Mouse (Mus musculus) midbrain, postnatal 0 days (tissue): ENCODE results near the gene Ulk3. TPM values are rescaled to one million over a fixed set of nuclear protein-coding genes. Genes with fewer than 3 reads are reported as not detected.

Source experiments
- ATAC-seq: fragments of 200-750 bp; cut with Nextera tagmentation; 2 replicates; pipeline ENCODE4 v1.8.0; 2017; ENCODE audit warnings: moderate number of reproducible peaks, mild to moderate bottlenecking, moderate TSS enrichment, moderate library complexity; ENCODE audit not compliant: low FRiP score
- DNase-seq: peaks from one replicate; pipeline ENCODE4 v3.0.0-alpha.2; 2015; ENCODE audit warnings: low spot score
- H3K27ac ChIP-seq: fragments of 300-500 bp; sonication (generic); 2 replicates; pipeline ENCODE4 v1.5.1; 2014; ENCODE audit warnings: low read depth, mild to moderate bottlenecking, low read length, mixed read lengths
- H3K27me3 ChIP-seq: fragments of 300-500 bp; sonication (generic); 2 replicates; pipeline ENCODE4 v1.6.1; 2014; ENCODE audit warnings: low read length, control low read depth, mixed read lengths; ENCODE audit not compliant: insufficient read depth
- H3K36me3 ChIP-seq: fragments of 300-500 bp; sonication (generic); 2 replicates; pipeline ENCODE4 v1.6.1; 2014; ENCODE audit warnings: low read length, control low read depth, mixed read lengths; ENCODE audit not compliant: insufficient read depth
- H3K4me1 ChIP-seq: fragments of 300-500 bp; sonication (generic); 2 replicates; pipeline ENCODE4 v1.6.1; 2014; ENCODE audit warnings: mild to moderate bottlenecking, control low read depth, antibody characterized with exemption, low read length, mixed read lengths; ENCODE audit not compliant: insufficient read depth
- H3K4me2 ChIP-seq: fragments of 300-500 bp; sonication (generic); 2 replicates; pipeline ENCODE4 v1.6.1; 2014; ENCODE audit warnings: low read depth, mild to moderate bottlenecking, low read length, mixed read lengths; ENCODE audit not compliant: poor library complexity, severe bottlenecking
- H3K4me3 ChIP-seq: fragments of 300-500 bp; sonication (generic); 2 replicates; pipeline ENCODE4 v1.5.1; 2014; ENCODE audit warnings: low read depth, mild to moderate bottlenecking, low read length, moderate library complexity
- H3K9ac ChIP-seq: fragments of 300-500 bp; sonication (generic); replicated peaks from 2 replicates; pipeline ENCODE4 v1.6.1; 2014; ENCODE audit warnings: mild to moderate bottlenecking, low read length, moderate library complexity, mixed read lengths; ENCODE audit not compliant: poor library complexity, severe bottlenecking
- H3K9me3 ChIP-seq: fragments of 300-500 bp; sonication (generic); 2 replicates; pipeline ENCODE4 v1.6.1; 2016; ENCODE audit warnings: low read length, control low read depth
- CTCF ChIP-seq: IDR thresholded peaks from 2 replicates; pipeline ENCODE4 v1.5.1; 2016; ENCODE audit warnings: antibody characterized with exemption, mild to moderate bottlenecking
- WGBS: fragments of 180-500 bp; shearing (Covaris S2); extraction: QIAGEN DNeasy Blood & Tissue Kit; methylation state at CpG from one replicate; pipeline ENCODE4 v1.1.7; 2014; 5-methylcytosine and 5-hydroxymethylcytosine counted together
- polyA plus RNA-seq: library from polyadenylated mRNA; unstranded; fragments of >200 nt; fragmentation: Nextera tagmentation; extraction: Ambion mirVana; gene quantifications from 2 replicates; pipeline ENCODE4 v1.2.1, GENCODE M21; 2015
- total RNA-seq: library from RNA; depleted of rRNA; stranded (reverse); fragments of >200 nt; gene quantifications from 2 replicates; pipeline ENCODE4 v1.2.3, GENCODE M21; 2014; rRNA removed

The Ulk3 gene
- total RNA-seq (18.9 and 23.3 TPM in 2 replicates), polyA plus RNA-seq (17.4 and 19.9 TPM in 2 replicates)

DNA sequence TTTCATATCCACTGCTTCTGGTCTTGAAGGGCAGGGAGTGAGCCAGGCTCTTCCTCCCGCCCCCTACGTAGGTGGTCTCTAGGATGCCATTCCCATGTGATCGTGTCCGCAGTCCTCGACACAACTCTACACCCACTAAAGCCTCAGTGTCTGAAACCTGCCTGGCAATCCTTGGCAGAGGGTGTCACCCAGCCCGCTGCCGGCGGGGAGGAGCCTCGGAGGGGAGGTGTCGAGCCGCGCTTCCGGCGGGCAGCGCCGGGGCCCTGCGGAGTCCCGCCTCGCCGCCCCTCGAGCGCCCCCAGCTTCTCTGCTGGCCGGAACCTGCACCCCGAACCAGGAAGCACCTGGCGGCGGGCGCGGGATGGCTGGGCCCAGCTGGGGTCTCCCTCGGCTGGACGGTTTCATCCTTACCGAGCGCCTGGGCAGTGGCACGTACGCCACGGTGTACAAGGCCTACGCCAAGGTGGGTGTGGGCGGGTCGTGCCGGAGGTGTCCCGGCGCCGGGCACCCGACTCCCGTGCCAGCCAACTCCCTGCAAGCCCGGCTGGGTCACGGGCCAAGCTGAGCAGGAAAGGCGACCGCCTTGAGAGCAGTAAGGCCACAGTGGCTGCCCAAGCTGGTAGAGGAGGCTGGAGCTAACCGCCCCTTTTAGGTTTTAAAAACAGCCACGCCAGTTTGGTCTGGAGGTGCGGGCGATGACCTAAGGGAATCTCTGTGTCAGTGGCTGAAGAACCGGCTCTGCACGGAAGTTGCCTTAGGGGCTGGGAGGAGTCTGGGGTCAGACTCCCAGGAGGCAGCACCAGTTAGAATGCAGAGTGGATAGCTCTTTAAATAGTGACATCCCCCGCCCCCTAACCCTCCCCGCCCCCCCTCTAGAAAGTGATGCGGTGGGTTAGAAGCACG, at the start of gene Ulk3:
Ulk3 (plus strand) TSS at position 229 of the 903 bp plus-strand sequence.
- WGBS = under 1% methylated on average over 58 of the region's 58 CpGs
- peak; percentile 48 for TF ChIP-seq CTCF
- Histone ChIP-seq H3K9me3 (no peaks in the 10 kb centered on the region), H3K9ac (peak within 1 kb of the TSS; percentile 69), H3K27ac (peak within 1 kb of the TSS; percentile 4), H3K4me1 (no peaks in the 10 kb centered on the region), H3K4me3 (peak within 1 kb of the TSS; percentile 45), H3K36me3 (peaks cover 30% of the 10 kb centered on the region), H3K4me2 (peak within 1 kb of the TSS; percentile 59), H3K27me3 (no peaks in the 10 kb centered on the region)
- DNase-seq = peak; percentile 71
- peak; percentile 77 for ATAC-seq

DNA sequence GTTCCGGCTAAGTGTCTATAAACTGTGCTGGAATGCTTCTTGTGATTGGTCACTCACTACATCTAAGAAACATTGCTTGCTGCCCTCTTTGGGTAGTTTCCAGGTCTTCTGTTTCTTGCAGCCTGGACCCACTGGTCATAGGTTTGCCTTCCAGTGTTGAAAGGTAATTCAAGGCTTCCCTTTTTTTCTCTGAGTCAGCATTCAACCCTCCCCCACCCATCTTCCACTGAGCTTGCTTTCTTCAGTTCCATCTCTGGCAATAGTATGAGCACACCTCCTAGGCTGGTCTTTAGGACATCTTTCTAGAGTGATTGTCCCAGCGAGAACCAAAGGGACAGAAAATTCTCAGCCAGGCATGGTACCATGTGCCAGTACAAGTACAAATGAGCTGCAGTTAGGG, 49.7 kb upstream of the Ulk3 start:
- 90% methylated on average over 2 of the region's 2 CpGs for WGBS
- Histone ChIP-seq H3K9ac (no peak overlapping the region), H3K4me1 (peaks cover 6% of the 10 kb centered on the region; the same call in 1 of the 2 replicates), H3K4me2 (no peak overlapping the region), H3K4me3 (no peak overlapping the region), H3K36me3 (peaks cover 36% of the 10 kb centered on the region), H3K9me3 (no peaks in the 10 kb centered on the region), H3K27me3 (no peaks in the 10 kb centered on the region), H3K27ac (no peak overlapping the region)
- DNase-seq (no peak), ATAC-seq (no peak)
- no peak for TF ChIP-seq CTCF

DNA sequence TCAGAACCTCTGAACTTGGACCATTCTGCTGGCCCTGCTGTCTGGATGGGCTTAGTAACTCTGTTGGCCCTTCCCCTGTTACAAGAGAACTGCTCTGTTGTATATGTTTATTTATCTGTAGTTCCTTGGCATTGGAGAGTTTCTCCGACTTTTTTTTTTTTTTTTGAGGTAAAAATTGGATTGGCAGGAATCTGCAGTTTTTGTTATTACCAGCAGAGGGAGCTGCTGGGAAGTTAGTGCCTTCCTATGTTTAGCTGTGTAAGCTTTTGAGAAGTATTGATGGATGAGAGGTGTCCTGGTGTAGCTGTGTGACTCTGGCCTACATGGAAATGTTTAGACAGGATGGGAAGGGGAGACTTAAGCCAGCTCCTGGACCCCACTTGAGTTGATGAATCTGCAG, 47.9 kb upstream of the Ulk3 start:
- whole genome bisulfite sequencing = 8% methylated on average over 1 of the region's 1 CpGs
- no peak overlapping the region for H3K4me2 ChIP-seq
- TF ChIP-seq CTCF = peak; percentile 90
- DNase-seq = peak; percentile 82
- H3K36me3 ChIP-seq = peaks cover 42% of the 10 kb centered on the region
- no peak overlapping the region for H3K9ac ChIP-seq
- no peak overlapping the region for H3K27ac ChIP-seq
- H3K4me1 ChIP-seq = peaks cover 6% of the 10 kb centered on the region; the same call in 1 of the 2 replicates
- no peaks in the 10 kb centered on the region for H3K27me3 ChIP-seq
- ATAC-seq = no peak
- H3K9me3 ChIP-seq = no peaks in the 10 kb centered on the region
- no peak overlapping the region for H3K4me3 ChIP-seq

DNA sequence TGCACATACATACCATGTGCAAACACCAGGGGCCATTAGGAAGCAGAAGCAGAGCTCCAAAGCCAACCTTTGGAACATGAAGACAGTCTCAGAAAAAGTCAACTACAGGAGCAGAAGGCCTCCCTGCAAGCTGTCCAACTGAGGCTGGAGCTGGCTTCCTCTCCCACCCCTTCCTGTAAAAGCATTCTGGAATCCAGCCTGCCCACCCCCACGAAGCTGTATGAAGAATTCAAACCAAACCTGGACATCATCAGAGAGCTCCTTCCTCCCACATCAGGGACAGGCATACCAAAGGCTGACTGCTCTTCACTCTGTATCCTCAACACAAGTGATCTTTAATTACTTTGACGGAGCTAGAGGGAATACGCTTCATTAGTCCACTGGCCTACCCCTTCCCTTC, 45.3 kb upstream of the Ulk3 start:
- TF ChIP-seq CTCF = no peak
- DNase-seq = no peak
- H3K9ac ChIP-seq = no peak overlapping the region
- peaks cover 55% of the 10 kb centered on the region for H3K36me3 ChIP-seq
- no peaks in the 10 kb centered on the region for H3K27me3 ChIP-seq
- no peaks in the 10 kb centered on the region for H3K9me3 ChIP-seq
- ATAC-seq = no peak
- no peak overlapping the region for H3K4me2 ChIP-seq
- H3K27ac ChIP-seq = no peak overlapping the region
- peaks cover under 1% of the 10 kb centered on the region; the same call in 1 of the 2 replicates for H3K4me1 ChIP-seq
- 86% methylated on average over 3 of the region's 3 CpGs for WGBS
- no peak overlapping the region for H3K4me3 ChIP-seq

DNA sequence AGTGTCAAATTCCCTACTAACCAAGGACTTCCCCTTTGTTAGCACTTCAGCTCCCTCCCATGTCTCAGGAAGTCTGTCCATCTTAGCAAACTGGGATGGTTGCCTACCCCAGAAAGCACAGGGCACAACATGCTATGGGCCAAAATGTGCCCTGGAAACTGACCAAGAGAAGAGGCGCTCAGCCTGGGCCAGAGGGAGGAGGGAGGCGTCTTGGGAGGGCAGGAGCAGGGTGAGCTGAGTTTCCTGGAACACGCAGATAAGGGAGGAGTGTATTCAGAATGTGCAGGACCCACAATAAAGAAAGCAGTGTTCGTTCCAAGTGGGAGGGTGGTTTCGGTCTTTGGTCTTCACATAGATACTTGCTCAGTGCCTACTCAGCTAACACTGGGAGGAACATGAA, 42.0 kb upstream of the Ulk3 start:
- WGBS = 79% methylated on average over 5 of the region's 5 CpGs
- H3K27me3 ChIP-seq = no peaks in the 10 kb centered on the region
- H3K4me1 ChIP-seq = peaks cover 4% of the 10 kb centered on the region; the same call in 1 of the 2 replicates
- no peak overlapping the region for H3K4me3 ChIP-seq
- H3K27ac ChIP-seq = no peak overlapping the region
- no peaks in the 10 kb centered on the region for H3K9me3 ChIP-seq
- peaks cover 46% of the 10 kb centered on the region for H3K36me3 ChIP-seq
- H3K9ac ChIP-seq = no peak overlapping the region
- DNase-seq (peak; percentile 30), ATAC-seq (no peak)
- no peak overlapping the region for H3K4me2 ChIP-seq
- TF ChIP-seq CTCF = no peak

DNA sequence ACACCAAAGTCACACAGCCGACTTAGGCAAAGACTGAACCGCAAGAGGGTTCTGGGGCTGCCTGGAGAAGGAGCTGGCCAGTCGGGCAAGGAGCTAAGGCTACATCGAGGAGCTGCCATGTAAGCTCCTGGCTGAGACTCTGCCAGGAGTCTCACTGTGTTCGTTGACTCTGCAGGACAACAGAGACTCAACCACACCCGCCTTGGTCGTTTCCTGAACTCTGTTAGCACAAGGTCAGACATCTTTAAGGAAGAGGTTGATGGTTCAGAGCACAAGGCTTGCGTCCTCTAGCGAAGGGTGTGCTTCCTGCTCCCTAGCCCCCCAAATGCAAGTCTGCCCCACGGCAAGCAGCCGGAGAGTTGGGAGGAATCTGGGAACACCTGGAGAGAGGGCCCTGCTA, 41.4 kb upstream of the Ulk3 start:
- peaks cover 40% of the 10 kb centered on the region for H3K36me3 ChIP-seq
- H3K4me3 ChIP-seq = no peak overlapping the region
- H3K9me3 ChIP-seq = no peaks in the 10 kb centered on the region
- no peak overlapping the region for H3K4me2 ChIP-seq
- H3K27me3 ChIP-seq = no peaks in the 10 kb centered on the region
- WGBS = 95% methylated on average over 11 of the region's 11 CpGs
- ATAC-seq = no peak
- H3K9ac ChIP-seq = no peak overlapping the region
- peaks cover 4% of the 10 kb centered on the region; the same call in 1 of the 2 replicates for H3K4me1 ChIP-seq
- no peak for TF ChIP-seq CTCF
- H3K27ac ChIP-seq = no peak overlapping the region
- no peak for DNase-seq
